Mouse (Mus musculus): ENCODE measurements around the gene Pip5k1c. TPM values are rescaled to one million over a fixed set of nuclear protein-coding genes. Genes with fewer than 3 reads are reported as not detected.

The Pip5k1c gene
- total RNA-seq, 1 experiment: 27.3 TPM

- H3K36me3 ChIP-seq (ENCODE audit: control insufficient read depth, insufficient read depth, low read length, poor library complexity, severe bottlenecking): peaks cover 6% of the 10 kb centered on the region; the same call in 1 of the 2 replicates
- H3K9ac ChIP-seq (ENCODE audit: insufficient read depth, low read depth, low read length, poor library complexity, severe bottlenecking): peak overlapping the region; percentile 42; the same call in 1 of the 2 replicates
- H3K4me1 ChIP-seq (ENCODE audit: control insufficient read depth in 2 of 2, insufficient read depth in 2 of 2, low read length in 2 of 2, poor library complexity in 1 of 2): peaks cover 0 to 37% of the 10 kb centered on the region in 2 experiments; a peak in 2 of 4 replicates
- in situ Hi-C loops (cut with MboI; ENCODE audit: low sequenced_read_pairs in 2 of 2, unreplicated experiment in 2 of 2): no loop called here
- DNase-seq (ENCODE audit: low read depth, low spot score): no peak
- H3K9me3 ChIP-seq (ENCODE audit: control insufficient read depth, insufficient read depth, low read depth, low read length): no peaks in the 10 kb centered on the region
- H3K4me3 ChIP-seq (ENCODE audit: insufficient read depth in 1 of 2, low read depth in 1 of 2, low read length in 2 of 2, poor library complexity in 1 of 2, severe bottlenecking in 1 of 2): peak overlapping the region; percentile 65 to 67
- no peak for TF ChIP-seq ZC3H11A (IDR thresholded peaks at IDR 0.05; ENCODE audit: borderline replicate concordance, low read depth, low read length)
- no peak for TF ChIP-seq ZNF384 (IDR thresholded peaks at IDR 0.05; ENCODE audit: low read depth, low read length)
- TF ChIP-seq HCFC1 (IDR thresholded peaks at IDR 0.05; ENCODE audit: borderline replicate concordance, insufficient read depth, low read length): no peak
- no peak for TF ChIP-seq MAFK (IDR thresholded peaks at IDR 0.05; ENCODE audit: insufficient read depth, low read depth, low read length)
- no peak for TF ChIP-seq CHD2 (IDR thresholded peaks at IDR 0.05; ENCODE audit: low read depth, low read length)
- peak overlapping the region; percentile 16 for H3K27ac ChIP-seq (ENCODE audit: insufficient read depth, low read depth, low read length, poor library complexity, severe bottlenecking)
These were observed 8.0 kb upstream of the Pip5k1c start for GRCm38 (mm10) chr10:81284719-81285118.

DNA sequence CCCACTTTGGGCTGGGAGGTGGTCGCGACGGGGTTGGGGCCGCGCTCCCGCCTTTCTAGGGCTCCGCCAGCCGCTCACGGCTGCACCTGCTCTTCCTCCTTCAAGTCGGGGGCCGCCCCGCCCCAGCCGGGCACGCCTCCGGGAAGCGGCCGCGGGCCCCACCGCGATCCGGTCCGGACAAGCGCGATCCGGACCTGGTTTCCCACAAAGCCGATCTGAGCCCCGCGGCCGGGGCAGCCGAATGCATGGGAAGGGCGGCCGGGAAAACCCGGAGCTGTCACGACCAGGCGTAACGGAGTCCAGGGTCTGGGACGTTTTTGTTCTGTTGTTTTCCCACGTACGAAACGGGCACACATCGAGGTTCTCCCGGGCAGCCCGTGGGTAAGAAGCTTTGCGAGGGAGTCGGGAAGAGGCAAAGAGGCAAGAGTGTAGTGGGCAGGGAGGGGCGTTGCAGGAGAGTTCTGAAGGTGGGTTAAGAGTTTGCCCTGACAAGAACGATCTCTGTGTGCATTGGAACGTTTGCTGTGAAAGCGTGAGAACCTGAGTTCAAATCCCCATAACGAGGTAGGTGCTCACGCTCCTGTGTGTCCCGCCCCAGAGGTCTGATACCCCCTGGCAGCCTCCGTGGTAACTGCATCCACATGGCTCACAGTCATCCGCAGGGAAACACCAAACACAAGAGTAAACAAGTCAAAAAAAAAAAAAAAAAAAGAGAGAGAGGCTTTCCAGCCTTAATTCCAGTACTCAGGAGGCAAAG, 6.9 kb upstream of the Pip5k1c start:
- H3K27ac ChIP-seq (ENCODE audit: insufficient read depth, low read depth, low read length, poor library complexity, severe bottlenecking): no peak overlapping the region; the same call in 1 of the 2 replicates

DNA sequence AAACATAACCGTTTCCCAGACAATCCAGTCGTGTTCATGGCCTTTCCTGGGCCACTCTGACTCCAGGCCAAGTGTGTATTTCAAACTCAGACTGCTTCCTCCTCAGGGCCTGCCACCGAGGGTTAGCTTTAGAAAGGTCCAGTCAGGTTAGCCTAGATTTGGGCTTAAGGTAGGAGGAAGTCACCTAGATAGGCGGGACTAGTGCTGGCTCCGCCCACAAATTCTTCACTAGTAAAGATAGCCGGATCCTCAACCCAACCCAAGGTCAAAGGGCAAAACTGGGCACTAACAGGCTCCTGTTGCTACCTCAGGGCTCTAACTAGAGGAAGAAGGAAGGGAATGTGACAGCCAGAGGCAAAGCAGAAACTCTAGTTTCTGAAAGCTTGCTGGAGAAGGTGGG, 6.2 kb upstream of the Pip5k1c start:
- no peak for DNase-seq (ENCODE audit: low read depth, low spot score)
- peaks cover 2 to 31% of the 10 kb centered on the region in 2 experiments for H3K4me1 ChIP-seq (ENCODE audit: control insufficient read depth in 2 of 2, insufficient read depth in 2 of 2, low read length in 2 of 2, poor library complexity in 1 of 2)
- in situ Hi-C loops (cut with MboI; ENCODE audit: low sequenced_read_pairs in 2 of 2, unreplicated experiment in 2 of 2): no loop called here
- no peak overlapping the region for H3K4me3 ChIP-seq (ENCODE audit: insufficient read depth in 1 of 2, low read depth in 1 of 2, low read length in 2 of 2, poor library complexity in 1 of 2, severe bottlenecking in 1 of 2)
- TF ChIP-seq MAFK (IDR thresholded peaks at IDR 0.05; ENCODE audit: insufficient read depth, low read depth, low read length): no peak
- TF ChIP-seq HCFC1 (IDR thresholded peaks at IDR 0.05; ENCODE audit: borderline replicate concordance, insufficient read depth, low read length): no peak
- no peak for TF ChIP-seq ZNF384 (IDR thresholded peaks at IDR 0.05; ENCODE audit: low read depth, low read length)
- no peak for TF ChIP-seq ZC3H11A (IDR thresholded peaks at IDR 0.05; ENCODE audit: borderline replicate concordance, low read depth, low read length)
- TF ChIP-seq CHD2 (IDR thresholded peaks at IDR 0.05; ENCODE audit: low read depth, low read length): no peak
- H3K9me3 ChIP-seq (ENCODE audit: control insufficient read depth, insufficient read depth, low read depth, low read length): no peaks in the 10 kb centered on the region
- no peak overlapping the region for H3K27ac ChIP-seq (ENCODE audit: insufficient read depth, low read depth, low read length, poor library complexity, severe bottlenecking)
- no peaks in the 10 kb centered on the region for H3K36me3 ChIP-seq (ENCODE audit: control insufficient read depth, insufficient read depth, low read length, poor library complexity, severe bottlenecking)
- H3K9ac ChIP-seq (ENCODE audit: insufficient read depth, low read depth, low read length, poor library complexity, severe bottlenecking): no peak overlapping the region

More for the DNA sequence above, 6.9 kb upstream of the Pip5k1c start:
- H3K9me3 ChIP-seq (ENCODE audit: control insufficient read depth, insufficient read depth, low read depth, low read length): no peaks in the 10 kb centered on the region
- peak; percentile 85 for DNase-seq (ENCODE audit: low read depth, low spot score)
- in situ Hi-C loops (cut with MboI; ENCODE audit: low sequenced_read_pairs in 2 of 2, unreplicated experiment in 2 of 2): no loop called here
- no peaks in the 10 kb centered on the region; the same call in 1 of the 2 replicates for H3K36me3 ChIP-seq (ENCODE audit: control insufficient read depth, insufficient read depth, low read length, poor library complexity, severe bottlenecking)
- peaks cover 0 to 30% of the 10 kb centered on the region in 2 experiments; a peak in 2 of 4 replicates for H3K4me1 ChIP-seq (ENCODE audit: control insufficient read depth in 2 of 2, insufficient read depth in 2 of 2, low read length in 2 of 2, poor library complexity in 1 of 2)
- peak overlapping the region; percentile 61 for H3K9ac ChIP-seq (ENCODE audit: insufficient read depth, low read depth, low read length, poor library complexity, severe bottlenecking)
- peak; percentile 7; the same call in 1 of the 2 replicates for TF ChIP-seq ZNF384 (IDR thresholded peaks at IDR 0.05; ENCODE audit: low read depth, low read length)
- TF ChIP-seq HCFC1 (IDR thresholded peaks at IDR 0.05; ENCODE audit: borderline replicate concordance, insufficient read depth, low read length): peak; percentile 70; the same call in 1 of the 2 replicates
- no peak for TF ChIP-seq ZC3H11A (IDR thresholded peaks at IDR 0.05; ENCODE audit: borderline replicate concordance, low read depth, low read length)
- peak overlapping the region; percentile 65 to 67 for H3K4me3 ChIP-seq (ENCODE audit: insufficient read depth in 1 of 2, low read depth in 1 of 2, low read length in 2 of 2, poor library complexity in 1 of 2, severe bottlenecking in 1 of 2)

GRCm38 (mm10) chr10:81287513-81288157, 5.1 kb upstream of the Pip5k1c start:
- DNase-seq (ENCODE audit: low read depth, low spot score): peak; percentile 77
- Histone ChIP-seq H3K9ac (ENCODE audit: insufficient read depth, low read depth, low read length, poor library complexity, severe bottlenecking) (no peak overlapping the region), H3K4me3 (ENCODE audit: insufficient read depth in 1 of 2, low read depth in 1 of 2, low read length in 2 of 2, poor library complexity in 1 of 2, severe bottlenecking in 1 of 2) (peak overlapping the region in 1 of 2 experiments; percentile 47; a peak in 2 of 4 replicates), H3K9me3 (ENCODE audit: control insufficient read depth, insufficient read depth, low read depth, low read length) (no peaks in the 10 kb centered on the region), H3K27ac (ENCODE audit: insufficient read depth, low read depth, low read length, poor library complexity, severe bottlenecking) (no peak overlapping the region), H3K36me3 (ENCODE audit: control insufficient read depth, insufficient read depth, low read length, poor library complexity, severe bottlenecking) (no peaks in the 10 kb centered on the region), H3K4me1 (ENCODE audit: control insufficient read depth in 2 of 2, insufficient read depth in 2 of 2, low read length in 2 of 2, poor library complexity in 1 of 2) (peaks cover 4 to 33% of the 10 kb centered on the region in 2 experiments)
- TF ChIP-seq ZC3H11A (IDR thresholded peaks at IDR 0.05; ENCODE audit: borderline replicate concordance, low read depth, low read length): no peak
- TF ChIP-seq HCFC1 (IDR thresholded peaks at IDR 0.05; ENCODE audit: borderline replicate concordance, insufficient read depth, low read length): no peak
- no peak for TF ChIP-seq MAFK (IDR thresholded peaks at IDR 0.05; ENCODE audit: insufficient read depth, low read depth, low read length)
- no peak for TF ChIP-seq ZNF384 (IDR thresholded peaks at IDR 0.05; ENCODE audit: low read depth, low read length)
- TF ChIP-seq CHD2 (IDR thresholded peaks at IDR 0.05; ENCODE audit: low read depth, low read length): no peak
- in situ Hi-C loops (cut with MboI; ENCODE audit: low sequenced_read_pairs in 2 of 2, unreplicated experiment in 2 of 2): no loop called here
